Mouse (Mus musculus) bone marrow, adult 2 months (tissue): ENCODE measurements around the gene Ints14.

Source experiments
- CTCF ChIP-seq: fragments of 200-500 bp; IDR thresholded peaks from 2 replicates; pipeline ENCODE4 v1.5.1; 2011; ENCODE audit warnings: low read length, control low read depth; ENCODE audit not compliant: control insufficient read depth, insufficient read depth
- POLR2A ChIP-seq: fragments of 200-500 bp; IDR thresholded peaks from 2 replicates; pipeline ENCODE4 v1.6.1; 2011; ENCODE audit warnings: low read depth, mild to moderate bottlenecking, control low read depth, low read length, borderline replicate concordance; ENCODE audit not compliant: control insufficient read depth

- TF ChIP-seq CTCF (no peak), POLR2A (no peak)
Observed at GRCm38 (mm10) chr9:64953190-64953589, 7.5 kb upstream of the Ints14 start.
